Mouse (Mus musculus): ENCODE data around the gene Cxcl15. TPM values are rescaled to one million over a fixed set of nuclear protein-coding genes. Genes with fewer than 3 reads are reported as not detected.
"Not testable (repeated sequence)": the region's sequence is repeated elsewhere in the genome, so short reads cannot be mapped to it uniquely, and the experiment has no call there.

The Cxcl15 gene
- polyA plus RNA-seq, 1 experiment, result not detected

DNA sequence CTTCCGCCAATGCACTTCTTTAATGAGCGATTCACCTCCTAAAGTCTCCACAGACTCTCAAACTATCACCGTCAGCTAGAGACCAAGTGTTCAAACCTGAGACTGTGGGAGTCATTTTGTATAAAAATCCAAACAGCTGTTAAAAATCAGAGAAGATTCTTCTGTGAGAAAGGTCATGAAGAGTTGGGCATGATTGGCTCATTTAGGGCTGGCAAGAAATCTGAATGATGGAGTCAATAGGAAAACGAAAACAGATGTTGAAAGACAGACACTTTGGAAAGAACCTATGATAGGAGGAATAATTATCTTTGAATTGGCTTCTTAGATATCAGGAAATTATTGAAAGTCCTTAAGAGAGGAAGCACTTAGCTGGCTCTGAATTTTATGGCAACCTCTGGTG lies 40.1 kb downstream of the Cxcl15 start:
- H3K4me3 ChIP-seq, result no peak overlapping the region
- H3K36me3 ChIP-seq (ENCODE audit: control insufficient read depth, insufficient read depth), result no peaks in the 10 kb centered on the region
- H3K4me2 ChIP-seq (ENCODE audit: low read depth), result no peak overlapping the region
- no peak for TF ChIP-seq CEBPB (IDR thresholded peaks at IDR 0.05; ENCODE audit: insufficient read depth, poor library complexity, severe bottlenecking)
- TF ChIP-seq TCF12 (IDR thresholded peaks at IDR 0.05; ENCODE audit: insufficient read depth, poor library complexity, severe bottlenecking), result no peak
- TF ChIP-seq POLR2A (IDR thresholded peaks at IDR 0.05; ENCODE audit: insufficient read length, low read depth), result no peak
- TF ChIP-seq E2F4 (IDR thresholded peaks at IDR 0.05; ENCODE audit: insufficient read depth), result no peak
- no peak for TF ChIP-seq MYOD1 (IDR thresholded peaks at IDR 0.05; ENCODE audit: control insufficient read depth in 1 of 3, insufficient read length in 2 of 3, low read depth in 2 of 3)
- TF ChIP-seq MYOG (IDR thresholded peaks at IDR 0.05; ENCODE audit: control insufficient read depth in 1 of 3, insufficient read depth in 1 of 3, insufficient read length in 2 of 3, low read depth in 2 of 3), result no peak
- no peak for TF ChIP-seq POLR2AphosphoS2 (IDR thresholded peaks at IDR 0.05; ENCODE audit: insufficient read length, low read depth)
- no peak for TF ChIP-seq TCF3 (IDR thresholded peaks at IDR 0.05; ENCODE audit: insufficient read length, low read depth)
- TF ChIP-seq REST (IDR thresholded peaks at IDR 0.05; ENCODE audit: insufficient read depth, insufficient read length), result no peak
- TF ChIP-seq MAX (IDR thresholded peaks at IDR 0.05; ENCODE audit: low read depth), result no peak
- no peak for TF ChIP-seq USF1 (IDR thresholded peaks at IDR 0.05; ENCODE audit: low read depth)
- TF ChIP-seq SRF (IDR thresholded peaks at IDR 0.05; ENCODE audit: control insufficient read depth, insufficient read length, low read depth), result no peak
- no peak overlapping the region for H3ac ChIP-seq (ENCODE audit: control insufficient read depth, insufficient read length)
- H3K27me3 ChIP-seq (ENCODE audit: control insufficient read depth, insufficient read depth, insufficient read length), result no peaks in the 10 kb centered on the region
- H3K79me2 ChIP-seq (ENCODE audit: control insufficient read depth, insufficient read depth), result no peaks in the 10 kb centered on the region

DNA sequence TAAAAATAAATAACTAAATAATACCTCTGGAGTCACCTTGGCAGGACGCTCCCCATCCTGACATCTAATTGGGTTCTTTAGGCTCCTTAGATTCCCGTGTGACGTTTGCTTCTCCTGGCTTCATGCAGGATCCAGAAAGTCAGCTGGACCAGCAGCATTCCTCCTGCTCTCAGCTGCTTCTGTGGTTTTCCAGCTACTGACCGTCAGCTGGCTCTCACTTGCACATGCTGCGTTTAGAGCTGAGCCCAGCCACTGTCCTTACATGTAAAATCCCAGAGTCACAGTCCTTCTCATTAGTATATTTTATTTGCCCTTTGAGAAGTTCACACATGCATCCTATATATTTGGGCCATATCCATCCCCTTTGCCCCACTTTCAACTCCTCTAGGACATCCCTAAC lies 44.2 kb downstream of the Cxcl15 start:
- TF ChIP-seq MYOD1 (IDR thresholded peaks at IDR 0.05; ENCODE audit: control insufficient read depth in 1 of 3, insufficient read length in 2 of 3, low read depth in 2 of 3) (peak; percentile 43 to 89 (median 86)), USF1 (IDR thresholded peaks at IDR 0.05; ENCODE audit: low read depth) (no peak), CEBPB (IDR thresholded peaks at IDR 0.05; ENCODE audit: insufficient read depth, poor library complexity, severe bottlenecking) (no peak), REST (IDR thresholded peaks at IDR 0.05; ENCODE audit: insufficient read depth, insufficient read length) (no peak), SRF (IDR thresholded peaks at IDR 0.05; ENCODE audit: control insufficient read depth, insufficient read length, low read depth) (no peak), TCF3 (IDR thresholded peaks at IDR 0.05; ENCODE audit: insufficient read length, low read depth) (peak; percentile 84), MAX (IDR thresholded peaks at IDR 0.05; ENCODE audit: low read depth) (no peak), TCF12 (IDR thresholded peaks at IDR 0.05; ENCODE audit: insufficient read depth, poor library complexity, severe bottlenecking) (peak; percentile 73), E2F4 (IDR thresholded peaks at IDR 0.05; ENCODE audit: insufficient read depth) (no peak), POLR2AphosphoS2 (IDR thresholded peaks at IDR 0.05; ENCODE audit: insufficient read length, low read depth) (no peak), MYOG (IDR thresholded peaks at IDR 0.05; ENCODE audit: control insufficient read depth in 1 of 3, insufficient read depth in 1 of 3, insufficient read length in 2 of 3, low read depth in 2 of 3) (peak; percentile 88 to 97 (median 89)), POLR2A (IDR thresholded peaks at IDR 0.05; ENCODE audit: insufficient read length, low read depth) (no peak)
- Histone ChIP-seq H3K27me3 (ENCODE audit: control insufficient read depth, insufficient read depth, insufficient read length) (no peaks in the 10 kb centered on the region), H3K79me2 (ENCODE audit: control insufficient read depth, insufficient read depth) (no peaks in the 10 kb centered on the region), H3K36me3 (ENCODE audit: control insufficient read depth, insufficient read depth) (no peaks in the 10 kb centered on the region), H3ac (ENCODE audit: control insufficient read depth, insufficient read length) (no peak overlapping the region), H3K4me3 (no peak overlapping the region), H3K4me2 (ENCODE audit: low read depth) (no peak overlapping the region)

DNA sequence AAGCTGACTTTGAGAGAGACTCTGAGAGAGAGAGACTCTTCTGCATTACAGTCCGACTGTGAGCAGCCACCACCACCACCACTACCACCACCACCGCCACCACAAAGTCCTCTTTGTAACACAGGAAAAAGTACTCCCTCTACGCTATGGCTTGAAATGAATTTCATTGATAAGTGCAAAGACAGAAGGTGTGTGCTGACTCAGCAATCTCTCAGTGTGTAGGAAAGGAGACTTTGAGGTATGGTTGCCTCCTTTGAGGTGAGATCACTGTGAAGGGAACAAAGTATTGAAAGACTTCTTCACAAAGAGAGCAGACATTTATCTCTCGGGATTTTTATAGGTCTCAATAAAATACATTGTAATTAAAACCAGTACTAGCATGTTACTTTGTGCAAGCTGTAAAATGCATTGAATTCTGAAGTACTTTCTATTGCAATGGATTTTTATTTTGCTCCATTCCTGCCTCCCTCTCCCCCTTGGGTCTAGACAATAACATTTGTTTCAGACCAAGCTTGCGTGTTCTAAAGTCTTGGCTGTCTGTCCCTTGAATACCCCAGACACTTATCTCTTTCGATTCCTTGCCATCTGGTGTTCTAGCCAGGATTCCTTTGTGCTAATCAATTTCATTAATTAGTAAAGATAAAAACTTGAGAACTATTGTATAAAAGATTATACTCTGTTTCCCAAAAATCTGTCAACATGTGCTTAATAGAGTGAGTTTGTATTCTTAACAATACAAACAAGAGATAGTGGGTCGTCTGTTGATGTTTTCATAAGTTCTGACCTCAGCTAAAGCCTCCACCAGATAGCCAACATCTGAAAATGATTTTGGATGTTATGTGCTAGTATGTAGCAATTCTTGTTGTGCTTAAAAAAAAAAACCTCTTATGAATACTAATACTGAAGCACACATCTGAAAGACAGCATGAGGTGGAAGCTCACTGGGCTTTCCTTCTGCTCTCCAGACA lies 46.9 kb downstream of the Cxcl15 start:
- H3K79me2 ChIP-seq (ENCODE audit: control insufficient read depth, insufficient read depth), result no peaks in the 10 kb centered on the region
- no peak overlapping the region for H3K4me2 ChIP-seq (ENCODE audit: low read depth)
- no peak overlapping the region for H3K4me3 ChIP-seq
- no peak for TF ChIP-seq SRF (IDR thresholded peaks at IDR 0.05; ENCODE audit: control insufficient read depth, insufficient read length, low read depth)
- no peak for TF ChIP-seq POLR2AphosphoS2 (IDR thresholded peaks at IDR 0.05; ENCODE audit: insufficient read length, low read depth)
- no peak for TF ChIP-seq REST (IDR thresholded peaks at IDR 0.05; ENCODE audit: insufficient read depth, insufficient read length)
- TF ChIP-seq USF1 (IDR thresholded peaks at IDR 0.05; ENCODE audit: low read depth), result no peak
- no peak for TF ChIP-seq TCF3 (IDR thresholded peaks at IDR 0.05; ENCODE audit: insufficient read length, low read depth)
- no peak for TF ChIP-seq TCF12 (IDR thresholded peaks at IDR 0.05; ENCODE audit: insufficient read depth, poor library complexity, severe bottlenecking)
- TF ChIP-seq MYOD1 (IDR thresholded peaks at IDR 0.05; ENCODE audit: control insufficient read depth in 1 of 3, insufficient read length in 2 of 3, low read depth in 2 of 3), result no peak
- TF ChIP-seq MYOG (IDR thresholded peaks at IDR 0.05; ENCODE audit: control insufficient read depth in 1 of 3, insufficient read depth in 1 of 3, insufficient read length in 2 of 3, low read depth in 2 of 3), result no peak
- TF ChIP-seq POLR2A (IDR thresholded peaks at IDR 0.05; ENCODE audit: insufficient read length, low read depth), result no peak
- no peak for TF ChIP-seq E2F4 (IDR thresholded peaks at IDR 0.05; ENCODE audit: insufficient read depth)
- no peak for TF ChIP-seq CEBPB (IDR thresholded peaks at IDR 0.05; ENCODE audit: insufficient read depth, poor library complexity, severe bottlenecking)
- no peak for TF ChIP-seq MAX (IDR thresholded peaks at IDR 0.05; ENCODE audit: low read depth)
- H3K36me3 ChIP-seq (ENCODE audit: control insufficient read depth, insufficient read depth), result no peaks in the 10 kb centered on the region
- H3K27me3 ChIP-seq (ENCODE audit: control insufficient read depth, insufficient read depth, insufficient read length), result no peaks in the 10 kb centered on the region
- no peak overlapping the region for H3ac ChIP-seq (ENCODE audit: control insufficient read depth, insufficient read length)

DNA sequence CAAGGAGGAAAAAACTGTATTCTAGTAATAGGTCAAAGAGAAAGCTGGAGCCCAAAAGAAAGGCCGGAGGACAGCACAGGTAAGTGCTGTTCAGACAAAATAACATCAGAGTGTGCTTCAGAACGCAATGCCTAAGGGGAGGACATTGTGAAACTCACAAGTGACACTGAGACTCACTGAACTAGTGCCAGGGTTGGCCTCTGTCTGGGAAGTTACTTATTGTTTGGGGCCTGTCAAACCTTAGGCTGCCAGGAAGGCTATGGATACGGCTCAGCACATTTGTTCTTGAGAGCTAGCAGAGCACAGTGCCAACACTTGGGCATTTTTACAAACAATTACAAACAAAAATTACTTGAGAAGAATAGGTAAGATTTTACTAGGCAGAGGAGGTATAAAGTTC lies 49.6 kb downstream of the Cxcl15 start:
- no peaks in the 10 kb centered on the region for H3K27me3 ChIP-seq (ENCODE audit: control insufficient read depth, insufficient read depth, insufficient read length)
- no peak overlapping the region for H3ac ChIP-seq (ENCODE audit: control insufficient read depth, insufficient read length)
- no peaks in the 10 kb centered on the region for H3K36me3 ChIP-seq (ENCODE audit: control insufficient read depth, insufficient read depth)
- TF ChIP-seq POLR2A (IDR thresholded peaks at IDR 0.05; ENCODE audit: insufficient read length, low read depth) (no peak), MAX (IDR thresholded peaks at IDR 0.05; ENCODE audit: low read depth) (no peak), REST (IDR thresholded peaks at IDR 0.05; ENCODE audit: insufficient read depth, insufficient read length) (no peak), MYOG (IDR thresholded peaks at IDR 0.05; ENCODE audit: control insufficient read depth in 1 of 3, insufficient read depth in 1 of 3, insufficient read length in 2 of 3, low read depth in 2 of 3) (no peak), USF1 (IDR thresholded peaks at IDR 0.05; ENCODE audit: low read depth) (no peak), E2F4 (IDR thresholded peaks at IDR 0.05; ENCODE audit: insufficient read depth) (no peak)
- no peak overlapping the region for H3K4me2 ChIP-seq (ENCODE audit: low read depth)
- no peak overlapping the region for H3K4me3 ChIP-seq
- no peaks in the 10 kb centered on the region for H3K79me2 ChIP-seq (ENCODE audit: control insufficient read depth, insufficient read depth)

DNA sequence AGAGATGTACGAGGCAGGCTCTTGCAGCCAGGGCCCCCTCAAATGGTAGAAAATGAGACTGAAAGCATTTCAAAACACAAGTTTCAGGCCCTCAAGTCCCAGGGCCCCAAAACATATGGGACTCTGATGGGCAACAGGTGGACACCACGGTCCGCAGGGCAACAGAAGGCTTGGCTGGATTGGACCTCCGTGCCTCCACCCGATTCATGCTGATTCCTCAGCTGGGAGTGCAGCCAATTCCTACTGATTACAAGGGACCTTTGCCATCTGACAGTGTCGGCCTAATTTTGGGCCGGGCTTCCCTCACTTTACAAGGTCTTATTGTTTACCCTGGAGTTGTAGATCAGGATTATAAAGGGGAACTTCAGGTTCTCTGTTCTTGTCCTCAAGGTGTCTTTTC lies 55.8 kb downstream of the Cxcl15 start:
- not testable (repeated sequence) for H3ac ChIP-seq (ENCODE audit: control insufficient read depth, insufficient read length); H3K4me2 ChIP-seq (ENCODE audit: low read depth); H3K79me2 ChIP-seq (ENCODE audit: control insufficient read depth, insufficient read depth); H3K4me3 ChIP-seq; H3K36me3 ChIP-seq (ENCODE audit: control insufficient read depth, insufficient read depth); H3K27me3 ChIP-seq (ENCODE audit: control insufficient read depth, insufficient read depth, insufficient read length)

DNA sequence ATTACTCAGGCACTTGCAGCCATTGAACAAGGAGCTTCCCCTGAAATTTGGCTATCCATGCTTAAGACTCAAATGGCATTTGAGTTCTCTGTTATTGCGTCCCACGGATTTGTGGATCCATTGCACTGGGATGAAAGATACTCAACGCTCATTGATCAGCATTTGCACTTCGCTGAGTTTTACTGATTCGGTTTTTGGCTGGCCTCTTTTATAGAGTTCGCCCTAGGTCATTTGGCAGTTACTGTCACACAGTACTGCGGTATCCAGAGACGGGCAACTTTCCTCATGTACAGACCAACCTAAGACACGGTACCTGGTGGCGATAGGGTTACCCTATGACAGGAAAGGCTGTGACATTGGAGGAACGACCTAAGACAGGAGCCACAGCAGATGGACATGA lies 57.1 kb downstream of the Cxcl15 start:
- H3K36me3 ChIP-seq (ENCODE audit: control insufficient read depth, insufficient read depth); H3K4me2 ChIP-seq (ENCODE audit: low read depth); H3ac ChIP-seq (ENCODE audit: control insufficient read depth, insufficient read length); H3K27me3 ChIP-seq (ENCODE audit: control insufficient read depth, insufficient read depth, insufficient read length); H3K79me2 ChIP-seq (ENCODE audit: control insufficient read depth, insufficient read depth); H3K4me3 ChIP-seq: not testable (repeated sequence)
